Mouse (Mus musculus): Measurements from ENCODE around the gene Cyb561a3.

The Cyb561a3 gene

GRCm38 (mm10) chr19:10590301-10590700 is 13.3 kb downstream of the Cyb561a3 start:
- no peak for DNase-seq (ENCODE audit: low read depth in 2 of 2, low spot score in 2 of 2)

- DNase-seq (ENCODE audit: low read depth in 2 of 2, low spot score in 2 of 2) = no peak
Measured at GRCm38 (mm10) chr19:10591659-10592377, 14.8 kb downstream of the Cyb561a3 start.

- DNase-seq (ENCODE audit: low read depth in 2 of 2, low spot score in 2 of 2) = peak; percentile 21 to 22
Measured at GRCm38 (mm10) chr19:10598188-10598587, 21.2 kb downstream of the Cyb561a3 start.

- no peak for DNase-seq (ENCODE audit: low read depth in 2 of 2, low spot score in 2 of 2)
Measured at GRCm38 (mm10) chr19:10599648-10600047, 22.7 kb downstream of the Cyb561a3 start.

GRCm38 (mm10) chr19:10602247-10602769 is 25.3 kb downstream of the Cyb561a3 start:
- no peak for DNase-seq (ENCODE audit: low read depth in 2 of 2, low spot score in 2 of 2)

- peak; percentile 77 to 85 for DNase-seq (ENCODE audit: low read depth in 2 of 2, low spot score in 2 of 2)
Measured at GRCm38 (mm10) chr19:10602787-10603186, 25.8 kb downstream of the Cyb561a3 start.

- no peak for DNase-seq (ENCODE audit: low read depth in 2 of 2, low spot score in 2 of 2)
Measured at GRCm38 (mm10) chr19:10603660-10604523, 26.9 kb downstream of the Cyb561a3 start.

GRCm38 (mm10) chr19:10604534-10604933 is 27.6 kb downstream of the Cyb561a3 start:
- no peak for DNase-seq (ENCODE audit: low read depth in 2 of 2, low spot score in 2 of 2)

GRCm38 (mm10) chr19:10605293-10605900 is 28.4 kb downstream of the Cyb561a3 start, which contains the start of the genes Ddb1 and Tkfc:
Ddb1 (plus strand) TSS chr19:10605327.
Tkfc (minus strand) TSS chr19:10605654.
- DNase-seq (ENCODE audit: low read depth in 2 of 2, low spot score in 2 of 2) = peak; percentile 97 to 99

GRCm38 (mm10) chr19:10605901-10606622 is 29.1 kb downstream of the Cyb561a3 start:
- DNase-seq (ENCODE audit: low read depth in 2 of 2, low spot score in 2 of 2) = no peak

GRCm38 (mm10) chr19:10608573-10609240 is 31.7 kb downstream of the Cyb561a3 start:
- DNase-seq (ENCODE audit: low read depth in 2 of 2, low spot score in 2 of 2) = no peak

GRCm38 (mm10) chr19:10634106-10634871 is 57.3 kb downstream of the Cyb561a3 start, which contains the start of gene Vwce:
Vwce (plus strand) TSS chr19:10634213.
- DNase-seq (ENCODE audit: low read depth in 2 of 2, low spot score in 2 of 2) = no peak

GRCm38 (mm10) chr19:10634872-10635318 is 57.9 kb downstream of the Cyb561a3 start:
- no peak for DNase-seq (ENCODE audit: low read depth in 2 of 2, low spot score in 2 of 2)

- no peak for DNase-seq (ENCODE audit: low read depth in 2 of 2, low spot score in 2 of 2)
Measured at GRCm38 (mm10) chr19:10637840-10638239, 60.9 kb downstream of the Cyb561a3 start.

GRCm38 (mm10) chr19:10640080-10640479 is 63.1 kb downstream of the Cyb561a3 start:
- DNase-seq (ENCODE audit: low read depth in 2 of 2, low spot score in 2 of 2) = no peak

- DNase-seq (ENCODE audit: low read depth in 2 of 2, low spot score in 2 of 2) = no peak
Measured at GRCm38 (mm10) chr19:10640589-10641378, 63.8 kb downstream of the Cyb561a3 start.

All from CD8-positive naive resting alpha-beta T cell, adult 2 months (primary cell).